Mouse (Mus musculus): ENCODE measurements around the gene Hoxc10.

Hoxc10 gene

GRCm38 (mm10) chr15:102990461-102991397 lies 24.1 kb downstream of the Hoxc10 start, which contains the start of gene Hoxc8:
TSS of gene Hoxc8 (plus strand) at chr15:102990607.
- DNase-seq (ENCODE audit: low spot score in 2 of 2), result no peak

- DNase-seq (ENCODE audit: low spot score in 2 of 2), result no peak
These were observed 25.2 kb downstream of the Hoxc10 start for GRCm38 (mm10) chr15:102991782-102992181.

- no peak for DNase-seq (ENCODE audit: low spot score in 2 of 2)
These were observed 25.6 kb downstream of the Hoxc10 start for GRCm38 (mm10) chr15:102992206-102992605.

- DNase-seq (ENCODE audit: low spot score in 2 of 2), result no peak
These were observed 26.3 kb downstream of the Hoxc10 start for GRCm38 (mm10) chr15:102992863-102993262.

- no peak for DNase-seq (ENCODE audit: low spot score in 2 of 2)
These were observed 30.0 kb downstream of the Hoxc10 start for GRCm38 (mm10) chr15:102996548-102996947.

- no peak for DNase-seq (ENCODE audit: low spot score in 2 of 2)
These were observed 30.8 kb downstream of the Hoxc10 start for GRCm38 (mm10) chr15:102997431-102997830.

- DNase-seq (ENCODE audit: low spot score in 2 of 2), result no peak
These were observed 31.4 kb downstream of the Hoxc10 start, which contains the start of gene Hoxc6 for GRCm38 (mm10) chr15:102997939-102998355. TSS of gene Hoxc6 (plus strand) at chr15:102998257.

GRCm38 (mm10) chr15:102998608-102999182 lies 32.1 kb downstream of the Hoxc10 start:
- no peak for DNase-seq (ENCODE audit: low spot score in 2 of 2)

GRCm38 (mm10) chr15:102999183-102999831 lies 32.7 kb downstream of the Hoxc10 start:
- DNase-seq (ENCODE audit: low spot score in 2 of 2), result no peak

GRCm38 (mm10) chr15:102999955-103000354 lies 33.4 kb downstream of the Hoxc10 start:
- DNase-seq (ENCODE audit: low spot score in 2 of 2), result no peak

GRCm38 (mm10) chr15:103000501-103000901 lies 33.9 kb downstream of the Hoxc10 start:
- DNase-seq (ENCODE audit: low spot score in 2 of 2), result no peak

GRCm38 (mm10) chr15:103001370-103001769 lies 34.8 kb downstream of the Hoxc10 start:
- no peak for DNase-seq (ENCODE audit: low spot score in 2 of 2)

GRCm38 (mm10) chr15:103002156-103002555 lies 35.6 kb downstream of the Hoxc10 start:
- DNase-seq (ENCODE audit: low spot score in 2 of 2), result no peak

GRCm38 (mm10) chr15:103002821-103003448 lies 36.3 kb downstream of the Hoxc10 start:
- DNase-seq (ENCODE audit: low spot score in 2 of 2), result no peak

- DNase-seq (ENCODE audit: low spot score in 2 of 2), result no peak
These were observed 38.7 kb downstream of the Hoxc10 start for GRCm38 (mm10) chr15:103005308-103005707.

GRCm38 (mm10) chr15:103005797-103006196 lies 39.2 kb downstream of the Hoxc10 start:
- DNase-seq (ENCODE audit: low spot score in 2 of 2), result no peak

GRCm38 (mm10) chr15:103006326-103006725 lies 39.7 kb downstream of the Hoxc10 start:
- no peak for DNase-seq (ENCODE audit: low spot score in 2 of 2)

GRCm38 (mm10) chr15:103009265-103010111 lies 42.9 kb downstream of the Hoxc10 start:
- no peak for DNase-seq (ENCODE audit: low spot score in 2 of 2)

- DNase-seq (ENCODE audit: low spot score in 2 of 2), result no peak
These were observed 43.7 kb downstream of the Hoxc10 start for GRCm38 (mm10) chr15:103010112-103010846.

Measured in frontal cortex, postnatal 10 days (tissue).